ENCODE assay signal across 8 mouse cellular contexts in the genomic region with DNA sequence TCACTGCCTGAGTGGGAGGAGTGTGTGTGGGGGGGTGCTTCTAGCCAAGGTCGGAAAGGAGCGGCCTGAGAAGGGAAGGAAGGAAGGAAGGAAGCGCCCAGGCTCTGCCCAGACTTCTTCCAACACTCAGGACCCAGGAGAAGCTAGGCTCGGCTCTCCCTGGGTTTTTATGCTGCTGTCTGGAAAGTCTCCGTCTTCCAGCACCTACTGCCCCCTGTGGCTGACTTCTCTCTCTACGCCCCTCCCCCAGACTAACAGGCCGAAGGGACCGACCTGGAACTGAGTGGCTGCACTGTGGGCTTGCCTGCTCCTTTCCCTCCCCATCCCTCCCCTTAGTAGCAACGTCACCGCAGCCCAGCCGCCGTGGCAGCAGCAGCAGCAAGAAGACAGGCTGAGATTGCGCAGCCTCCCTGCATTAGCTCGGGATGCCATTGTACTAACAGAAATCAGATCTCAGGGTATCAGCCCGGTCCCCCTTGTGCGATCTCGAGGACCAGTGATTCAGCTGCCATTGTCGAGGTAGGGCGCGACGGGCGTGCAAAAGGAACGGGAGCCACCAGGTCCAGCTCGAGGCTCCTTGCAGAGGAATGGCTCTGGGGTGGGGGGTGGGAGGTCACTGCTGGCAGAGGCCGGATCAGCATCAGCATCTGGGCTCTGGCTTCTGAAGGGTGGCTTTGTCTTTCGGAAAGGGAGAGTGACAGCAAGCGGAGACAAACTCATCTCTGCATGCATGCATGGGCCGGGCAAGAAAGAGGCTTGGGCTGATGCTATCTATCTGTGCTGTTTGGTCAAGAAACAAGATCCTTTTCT. TPM values are rescaled to one million over a fixed set of nuclear protein-coding genes. Genes with fewer than 3 reads are reported as not detected.
DNase-seq lines count a peak whose midpoint lies in the region; ATAC-seq lines count a peak whose summit lies in the region.

No protein-coding gene starts in this region.

- 1% methylated on average over 28 of the region's 28 CpGs for WGBS in forebrain, embryonic 10.5 days
- WGBS in heart, embryonic 13.5 days = 3% methylated on average over 28 of the region's 28 CpGs
- 2% methylated on average over 28 of the region's 28 CpGs for whole genome bisulfite sequencing in kidney, embryonic 16.5 days
- 4% methylated on average over 28 of the region's 28 CpGs for WGBS in liver, embryonic 11.5 days
- 1% methylated on average over 28 of the region's 28 CpGs for WGBS in neural tube, embryonic 12.5 days

- peak overlapping the region; percentile 82 for H3K4me2 ChIP-seq in heart, embryonic 13.5 days
- peak overlapping the region; percentile 76 for H3K4me2 ChIP-seq in kidney, embryonic 16.5 days (replicated peaks; ENCODE audit: low read depth, low read length)
- peak overlapping the region; percentile 59 for H3K4me2 ChIP-seq in liver, embryonic 11.5 days
- peak overlapping the region; percentile 63 for H3K4me2 ChIP-seq in neural tube, embryonic 12.5 days (replicated peaks)

- peak overlapping the region; percentile 60 for H3K4me3 ChIP-seq in forebrain, embryonic 10.5 days
- H3K4me3 ChIP-seq in heart, embryonic 13.5 days = peak overlapping the region; percentile 64
- peak overlapping the region; percentile 52 for H3K4me3 ChIP-seq in kidney, embryonic 16.5 days (ENCODE audit: low read length)
- peak overlapping the region; percentile 40 for H3K4me3 ChIP-seq in liver, embryonic 11.5 days (ENCODE audit: low read depth, low read length)
- H3K4me3 ChIP-seq in neural tube, embryonic 12.5 days = peak overlapping the region; percentile 55

- H3K9ac ChIP-seq in heart, embryonic 13.5 days = peak overlapping the region; percentile 82
- H3K9ac ChIP-seq in kidney, embryonic 16.5 days (replicated peaks; ENCODE audit: low read length) = peak overlapping the region; percentile 64
- peak overlapping the region; percentile 34 for H3K9ac ChIP-seq in liver, embryonic 11.5 days (ENCODE audit: low read depth, low read length)
- H3K9ac ChIP-seq in neural tube, embryonic 12.5 days = peak overlapping the region; percentile 80

- no peaks in the 10 kb centered on the region for H3K36me3 ChIP-seq in forebrain, embryonic 10.5 days (replicated peaks)
- no peaks in the 10 kb centered on the region; the same call in 1 of the 2 replicates for H3K36me3 ChIP-seq in heart, embryonic 13.5 days
- H3K36me3 ChIP-seq in kidney, embryonic 16.5 days (ENCODE audit: insufficient read depth, low read length) = no peaks in the 10 kb centered on the region
- H3K36me3 ChIP-seq in liver, embryonic 11.5 days (ENCODE audit: control insufficient read depth, insufficient read depth, low read length) = no peaks in the 10 kb centered on the region
- no peaks in the 10 kb centered on the region for H3K36me3 ChIP-seq in neural tube, embryonic 12.5 days

- no peaks in the 10 kb centered on the region; the same call in 1 of the 2 replicates for H3K27me3 ChIP-seq in forebrain, embryonic 10.5 days (ENCODE audit: poor library complexity, severe bottlenecking)
- H3K27me3 ChIP-seq in heart, embryonic 13.5 days (replicated peaks) = no peaks in the 10 kb centered on the region
- no peaks in the 10 kb centered on the region for H3K27me3 ChIP-seq in kidney, embryonic 16.5 days (ENCODE audit: insufficient read depth, low read length)
- peaks cover 18% of the 10 kb centered on the region for H3K27me3 ChIP-seq in liver, embryonic 11.5 days (replicated peaks; ENCODE audit: control insufficient read depth, insufficient read depth, low read length)
- H3K27me3 ChIP-seq in neural tube, embryonic 12.5 days (replicated peaks) = no peaks in the 10 kb centered on the region

- H3K27ac ChIP-seq in forebrain, embryonic 10.5 days = peak overlapping the region; percentile 87
- peak overlapping the region; percentile 91 for H3K27ac ChIP-seq in heart, embryonic 13.5 days (replicated peaks)
- peak overlapping the region; percentile 89 for H3K27ac ChIP-seq in kidney, embryonic 16.5 days (ENCODE audit: low read length)
- peak overlapping the region; percentile 2; the same call in 1 of the 2 replicates for H3K27ac ChIP-seq in liver, embryonic 11.5 days (ENCODE audit: low read depth, low read length)
- H3K27ac ChIP-seq in neural tube, embryonic 12.5 days = peak overlapping the region; percentile 88

- no peaks in the 10 kb centered on the region for H3K9me3 ChIP-seq in forebrain, embryonic 10.5 days
- no peaks in the 10 kb centered on the region for H3K9me3 ChIP-seq in heart, embryonic 13.5 days
- no peaks in the 10 kb centered on the region for H3K9me3 ChIP-seq in kidney, embryonic 16.5 days (ENCODE audit: low read length)
- no peaks in the 10 kb centered on the region for H3K9me3 ChIP-seq in liver, embryonic 11.5 days (ENCODE audit: control insufficient read depth, low read length)
- no peaks in the 10 kb centered on the region for H3K9me3 ChIP-seq in neural tube, embryonic 12.5 days

- DNase-seq in layer of hippocampus, adult 11-12 months (ENCODE audit: low spot score) = peak; percentile 70
- DNase-seq in layer of hippocampus, adult 9-10 months (ENCODE audit: low spot score) = no peak
- DNase-seq in forebrain, embryonic 10.5 days (ENCODE audit: extremely low spot score, low spot score) = peak; percentile 78
- no peak for DNase-seq in liver, embryonic 11.5 days (ENCODE audit: low spot score)
- peak; percentile 77 to 84 for DNase-seq in urinary bladder, postnatal 4 days (ENCODE audit: low spot score in 2 of 2)

- peak; percentile 81 for ATAC-seq in heart, embryonic 13.5 days (ENCODE audit: extremely low read depth, insufficient number of reproducible peaks, low FRiP score, low TSS enrichment)
- ATAC-seq in kidney, embryonic 16.5 days (ENCODE audit: low FRiP score, low TSS enrichment) = peak; percentile 97
- peak; percentile 70 for ATAC-seq in liver, embryonic 11.5 days (replicated peaks; ENCODE audit: low FRiP score)
- ATAC-seq in neural tube, embryonic 12.5 days (ENCODE audit: low FRiP score, low read depth) = peak; percentile 95

- peaks cover 32% of the 10 kb centered on the region for H3K4me1 ChIP-seq in forebrain, embryonic 10.5 days
- peaks cover 43% of the 10 kb centered on the region for H3K4me1 ChIP-seq in heart, embryonic 13.5 days
- H3K4me1 ChIP-seq in kidney, embryonic 16.5 days (ENCODE audit: insufficient read depth, low read length) = peaks cover 39% of the 10 kb centered on the region
- H3K4me1 ChIP-seq in liver, embryonic 11.5 days (replicated peaks; ENCODE audit: control insufficient read depth, insufficient read depth, low read length) = no peaks in the 10 kb centered on the region
- peaks cover 27% of the 10 kb centered on the region for H3K4me1 ChIP-seq in neural tube, embryonic 12.5 days

RNA-seq across cellular contexts. Expression of a gene that starts 22.6 kb away (rescaled TPM):
- 0.10 and 0.17 TPM in 2 replicates for polyA plus RNA-seq in forebrain, embryonic 10.5 days (2016; fragmentation: Nextera tagmentation; extraction: Ambion mirVana)
- 0.11 TPM in 1 of 2 replicates, not detected in the other for polyA plus RNA-seq in heart, embryonic 13.5 days (2015; fragmentation: Nextera tagmentation; extraction: Ambion mirVana)
- 0.30 and 0.50 TPM in 2 replicates for polyA plus RNA-seq in kidney, embryonic 16.5 days (2015; fragmentation: Nextera tagmentation; extraction: Ambion mirVana)
- not detected in 2 replicates for polyA plus RNA-seq in liver, embryonic 11.5 days (2014; fragmentation: Nextera tagmentation; extraction: Ambion mirVana)
- polyA plus RNA-seq in neural tube, embryonic 12.5 days (2016; fragmentation: Nextera tagmentation; extraction: Ambion mirVana) = 0.34 TPM in 1 of 2 replicates, not detected in the other

RNA-seq across cellular contexts. Expression of a gene that starts 24.6 kb away (rescaled TPM):
- polyA plus RNA-seq in forebrain, embryonic 10.5 days (2016; fragmentation: Nextera tagmentation; extraction: Ambion mirVana) = 7.4 and 8.4 TPM in 2 replicates
- polyA plus RNA-seq in heart, embryonic 13.5 days (2015; fragmentation: Nextera tagmentation; extraction: Ambion mirVana) = 9.9 and 13.9 TPM in 2 replicates
- 10.3 and 13.4 TPM in 2 replicates for polyA plus RNA-seq in kidney, embryonic 16.5 days (2015; fragmentation: Nextera tagmentation; extraction: Ambion mirVana)
- 1.4 and 2.0 TPM in 2 replicates for polyA plus RNA-seq in liver, embryonic 11.5 days (2014; fragmentation: Nextera tagmentation; extraction: Ambion mirVana)
- polyA plus RNA-seq in neural tube, embryonic 12.5 days (2016; fragmentation: Nextera tagmentation; extraction: Ambion mirVana) = 52.7 and 53.3 TPM in 2 replicates

RNA-seq across cellular contexts. Expression of a gene that starts 35.4 kb away (rescaled TPM):
- polyA plus RNA-seq in forebrain, embryonic 10.5 days (2016; fragmentation: Nextera tagmentation; extraction: Ambion mirVana) = 3.2 and 3.5 TPM in 2 replicates
- polyA plus RNA-seq in heart, embryonic 13.5 days (2015; fragmentation: Nextera tagmentation; extraction: Ambion mirVana) = 3.8 and 4.0 TPM in 2 replicates
- 3.0 and 3.5 TPM in 2 replicates for polyA plus RNA-seq in kidney, embryonic 16.5 days (2015; fragmentation: Nextera tagmentation; extraction: Ambion mirVana)
- polyA plus RNA-seq in liver, embryonic 11.5 days (2014; fragmentation: Nextera tagmentation; extraction: Ambion mirVana) = 4.3 TPM in 2 replicates
- polyA plus RNA-seq in neural tube, embryonic 12.5 days (2016; fragmentation: Nextera tagmentation; extraction: Ambion mirVana) = 14.9 and 15.4 TPM in 2 replicates

RNA-seq across cellular contexts. Expression of a gene that starts 48.1 kb away (rescaled TPM):
- polyA plus RNA-seq in forebrain, embryonic 10.5 days (2016; fragmentation: Nextera tagmentation; extraction: Ambion mirVana) = 2.3 and 2.4 TPM in 2 replicates
- 1.9 and 2.6 TPM in 2 replicates for polyA plus RNA-seq in heart, embryonic 13.5 days (2015; fragmentation: Nextera tagmentation; extraction: Ambion mirVana)
- 3.3 and 4.1 TPM in 2 replicates for polyA plus RNA-seq in kidney, embryonic 16.5 days (2015; fragmentation: Nextera tagmentation; extraction: Ambion mirVana)
- 1.2 and 1.3 TPM in 2 replicates for polyA plus RNA-seq in liver, embryonic 11.5 days (2014; fragmentation: Nextera tagmentation; extraction: Ambion mirVana)
- polyA plus RNA-seq in neural tube, embryonic 12.5 days (2016; fragmentation: Nextera tagmentation; extraction: Ambion mirVana) = 2.7 and 2.9 TPM in 2 replicates

Comparison
In these comparisons a context has a peak if more than half of its experiments do, and no peak if none do; other contexts are left out.
1. DNase-seq: peak in layer of hippocampus, adult 11-12 months (single experiment), forebrain, embryonic 10.5 days (single experiment) and urinary bladder, postnatal 4 days (2 of 2); none in layer of hippocampus, adult 9-10 months (single experiment) and liver, embryonic 11.5 days (single experiment).
2. H3K27ac ChIP-seq: peak in every context shown above with its lines; median percentile 91 in heart, embryonic 13.5 days; 89 in kidney, embryonic 16.5 days; 88 in neural tube, embryonic 12.5 days; 87 in forebrain, embryonic 10.5 days; 2 in liver, embryonic 11.5 days.
3. Peak in every context shown above with its lines, with median percentiles within 50 percentile points of each other: H3K4me3 ChIP-seq, ATAC-seq, H3K4me2 ChIP-seq and H3K9ac ChIP-seq.